ENCODE assay signal across 14 mouse cellular contexts in genomic region chr2:151967176-151967750, GRCm38 (mm10). TPM values are rescaled to one million over a fixed set of nuclear protein-coding genes. Genes with fewer than 3 reads are reported as not detected.
DNase-seq lines count a peak whose midpoint lies in the region; ATAC-seq and TF ChIP-seq lines count a peak whose summit lies in the region.
"Had no signal": no experiment of that assay in that cellular context is flagged by ENCODE, and none has a peak within 500 bp of the region (broad histone marks: within the 10 kb centered on the region; RNA-seq: fewer than 3 reads in every experiment).

No protein-coding gene starts in this region.

- no peak for ATAC-seq in embryonic facial prominence, embryonic 11.5 days (replicated peaks; ENCODE audit: insufficient number of reproducible peaks, low FRiP score, low TSS enrichment, low read depth)
- ATAC-seq in hindbrain, embryonic 13.5 days (ENCODE audit: low FRiP score), result no peak
- ATAC-seq in midbrain, embryonic 14.5 days (ENCODE audit: low FRiP score, low TSS enrichment), result peak; percentile 36; the same call in 1 of the 2 replicates
- ATAC-seq: liver, postnatal 0 days had no signal

- H3K4me2 ChIP-seq in embryonic facial prominence, embryonic 11.5 days (ENCODE audit: low read depth, low read length), result no peak overlapping the region
- peak overlapping the region; percentile 83 for H3K4me2 ChIP-seq in hindbrain, embryonic 13.5 days
- peak overlapping the region; percentile 84 for H3K4me2 ChIP-seq in midbrain, embryonic 14.5 days (ENCODE audit: low read length)

- H3K4me1 ChIP-seq in embryonic facial prominence, embryonic 11.5 days (ENCODE audit: control insufficient read depth, insufficient read depth, low read length), result peaks cover 5% of the 10 kb centered on the region; the same call in 1 of the 2 replicates
- H3K4me1 ChIP-seq in hindbrain, embryonic 13.5 days (replicated peaks), result peaks cover 78% of the 10 kb centered on the region
- peaks cover 60% of the 10 kb centered on the region for H3K4me1 ChIP-seq in midbrain, embryonic 14.5 days (ENCODE audit: control insufficient read depth, insufficient read depth, low read length)

- DNase-seq in brain, embryonic 14.5 days (ENCODE audit: low read depth), result peak; percentile 89
- DNase-seq in embryonic facial prominence, embryonic 11.5 days (ENCODE audit: low spot score), result peak; percentile 34
- DNase-seq in midbrain, embryonic 14.5 days, result peak; percentile 75
- DNase-seq in thymus, postnatal 36 days, result no peak
- no peak for DNase-seq in adrenal gland, adult 8-10 months
- DNase-seq in ovary, adult 18-20 months (ENCODE audit: low spot score), result no peak
- DNase-seq: adrenal gland, postnatal 14 days; gastrocnemius, postnatal 36 days; layer of hippocampus, postnatal 36 days; liver, postnatal 0 days had no signal

- H3K4me3 ChIP-seq in embryonic facial prominence, embryonic 11.5 days (ENCODE audit: low read depth, low read length), result no peak overlapping the region
- H3K4me3 ChIP-seq in hindbrain, embryonic 13.5 days, result peak overlapping the region; percentile 17
- peak overlapping the region; percentile 10; the same call in 1 of the 2 replicates for H3K4me3 ChIP-seq in midbrain, embryonic 14.5 days (replicated peaks; ENCODE audit: low read depth, low read length)

- WGBS in embryonic facial prominence, embryonic 11.5 days, result 24% methylated on average over 9 of the region's 9 CpGs
- WGBS in hindbrain, embryonic 13.5 days, result 15% methylated on average over 9 of the region's 9 CpGs
- 9% methylated on average over 9 of the region's 9 CpGs for WGBS in midbrain, embryonic 14.5 days

- no peaks in the 10 kb centered on the region for H3K9me3 ChIP-seq in embryonic facial prominence, embryonic 11.5 days (replicated peaks; ENCODE audit: control insufficient read depth, low read length)
- H3K9me3 ChIP-seq in hindbrain, embryonic 13.5 days, result no peaks in the 10 kb centered on the region
- no peaks in the 10 kb centered on the region for H3K9me3 ChIP-seq in midbrain, embryonic 14.5 days (ENCODE audit: control insufficient read depth, low read length)
- H3K9me3 ChIP-seq: G1E had no signal

- H3K27ac ChIP-seq in embryonic facial prominence, embryonic 11.5 days (replicated peaks; ENCODE audit: low read depth, low read length), result peak overlapping the region; percentile 31; the same call in 1 of the 2 replicates
- peak overlapping the region; percentile 87 for H3K27ac ChIP-seq in hindbrain, embryonic 13.5 days
- H3K27ac ChIP-seq in midbrain, embryonic 14.5 days (replicated peaks; ENCODE audit: low read depth, low read length), result peak overlapping the region; percentile 85

- H3K27me3 ChIP-seq in embryonic facial prominence, embryonic 11.5 days (ENCODE audit: control insufficient read depth, insufficient read depth, low read length), result no peaks in the 10 kb centered on the region
- no peaks in the 10 kb centered on the region for H3K27me3 ChIP-seq in hindbrain, embryonic 13.5 days
- H3K27me3 ChIP-seq in midbrain, embryonic 14.5 days (ENCODE audit: control insufficient read depth, insufficient read depth, low read length), result no peaks in the 10 kb centered on the region

- H3K36me3 ChIP-seq in embryonic facial prominence, embryonic 11.5 days (replicated peaks; ENCODE audit: control insufficient read depth, insufficient read depth, low read depth, low read length), result peaks cover 3% of the 10 kb centered on the region; the same call in 1 of the 2 replicates
- 0 out of 2 replicates have a peak, but pooled peaks cover 3% of the 10 kb centered on the region for H3K36me3 ChIP-seq in hindbrain, embryonic 13.5 days
- H3K36me3 ChIP-seq in midbrain, embryonic 14.5 days (ENCODE audit: control insufficient read depth, insufficient read depth, low read length), result no peaks in the 10 kb centered on the region

- H3K9ac ChIP-seq in embryonic facial prominence, embryonic 11.5 days (replicated peaks; ENCODE audit: low read length), result no peak overlapping the region; the same call in 1 of the 2 replicates
- peak overlapping the region; percentile 60 for H3K9ac ChIP-seq in hindbrain, embryonic 13.5 days
- H3K9ac ChIP-seq in midbrain, embryonic 14.5 days (replicated peaks; ENCODE audit: low read length), result peak overlapping the region; percentile 31; the same call in 1 of the 2 replicates
- H3K9ac ChIP-seq: liver, postnatal 0 days had no signal

- no peak for TF ChIP-seq POLR2A in brain, embryonic 14.5 days (IDR thresholded peaks at IDR 0.05; ENCODE audit: borderline replicate concordance, extremely low read depth, insufficient read depth, insufficient read length, poor library complexity, severe bottlenecking)

- TF ChIP-seq CTCF in brain, embryonic 14.5 days (IDR thresholded peaks at IDR 0.05; ENCODE audit: borderline replicate concordance, extremely low read depth, insufficient read depth, insufficient read length), result no peak

RNA-seq across cellular contexts. Expression of gene Fam110a, which starts 12.8 kb away (rescaled TPM):
- polyA plus RNA-seq in brain, embryonic 14.5 days (2012; rRNA removed), result 40.1 and 41.2 TPM in 2 replicates
- polyA plus RNA-seq in embryonic facial prominence, embryonic 11.5 days (2014; fragmentation: Nextera tagmentation; extraction: Ambion mirVana), result 31.7 and 34.8 TPM in 2 replicates
- 68.1 and 71.4 TPM in 2 replicates for polyA plus RNA-seq in hindbrain, embryonic 13.5 days (2015; fragmentation: Nextera tagmentation; extraction: Ambion mirVana)
- polyA plus RNA-seq in midbrain, embryonic 14.5 days (2014; fragmentation: Nextera tagmentation; extraction: Ambion mirVana), result 55.8 and 67.5 TPM in 2 replicates
- total RNA-seq in adrenal gland, adult 8-10 months (2022), result 10 to 100 TPM; 13.7 to 15.1 (median 14.1) TPM

RNA-seq across cellular contexts. Expression of gene Slc52a3, which starts 29.0 kb away (rescaled TPM):
- 0.95 and 1.4 TPM in 2 replicates for polyA plus RNA-seq in brain, embryonic 14.5 days (2012; rRNA removed)
- 0.36 and 0.72 TPM in 2 replicates for polyA plus RNA-seq in embryonic facial prominence, embryonic 11.5 days (2014; fragmentation: Nextera tagmentation; extraction: Ambion mirVana)
- polyA plus RNA-seq in hindbrain, embryonic 13.5 days (2015; fragmentation: Nextera tagmentation; extraction: Ambion mirVana), result 0.55 and 1.2 TPM in 2 replicates
- 0.42 and 0.74 TPM in 2 replicates for polyA plus RNA-seq in midbrain, embryonic 14.5 days (2014; fragmentation: Nextera tagmentation; extraction: Ambion mirVana)
- total RNA-seq in adrenal gland, adult 8-10 months (2022), result 1 to 10 TPM; 1.8 to 4.4 (median 3.3) TPM

RNA-seq across cellular contexts. Expression of gene Angpt4, which starts 56.3 kb away (rescaled TPM):
- 0.06 and 0.12 TPM in 2 replicates for polyA plus RNA-seq in brain, embryonic 14.5 days (2012; rRNA removed)
- 0.45 and 0.52 TPM in 2 replicates for polyA plus RNA-seq in embryonic facial prominence, embryonic 11.5 days (2014; fragmentation: Nextera tagmentation; extraction: Ambion mirVana)
- polyA plus RNA-seq in hindbrain, embryonic 13.5 days (2015; fragmentation: Nextera tagmentation; extraction: Ambion mirVana), result 0.35 and 0.64 TPM in 2 replicates
- 0.17 TPM in 1 of 2 replicates, not detected in the other for polyA plus RNA-seq in midbrain, embryonic 14.5 days (2014; fragmentation: Nextera tagmentation; extraction: Ambion mirVana)
- 1 to 10 TPM in 2 of 4 experiments, under 1 TPM in 2; 0.29 to 1.1 (median 0.89) TPM for total RNA-seq in adrenal gland, adult 8-10 months (2022)
- total RNA-seq: common myeloid progenitor, adult 5-6 weeks; G1E; neutrophil, adult 5-6 weeks had no signal
- polyA plus RNA-seq: G1E had no signal

Comparison
In these comparisons a context has a peak if more than half of its experiments do, and no peak if none do; other contexts are left out.
1. DNase-seq: peak in brain, embryonic 14.5 days (single experiment), embryonic facial prominence, embryonic 11.5 days (single experiment) and midbrain, embryonic 14.5 days (single experiment); none in thymus, postnatal 36 days (0 of 2), adrenal gland, adult 8-10 months (single experiment) and ovary, adult 18-20 months (single experiment).
2. H3K27ac ChIP-seq: peak in every context shown above with its lines; median percentile 87 in hindbrain, embryonic 13.5 days; 85 in midbrain, embryonic 14.5 days; 31 in embryonic facial prominence, embryonic 11.5 days.